Mouse (Mus musculus) testis, adult 2 months (tissue): ENCODE data around the gene Cideb. TPM values are rescaled to one million over a fixed set of nuclear protein-coding genes. Genes with fewer than 3 reads are reported as not detected.
"Not testable (repeated sequence)": the region's sequence is repeated elsewhere in the genome, so short reads cannot be mapped to it uniquely, and the experiment has no call there.

Experiments used
- H3K27ac ChIP-seq: fragments of 200-500 bp; 2 replicates; pipeline ENCODE4 v1.5.1; 2012; ENCODE audit warnings: low read depth, low read length; ENCODE audit not compliant: control insufficient read depth, insufficient read depth
- H3K27me3 ChIP-seq: fragments of 200-500 bp; 2 replicates; pipeline ENCODE4 v1.6.1; 2012; ENCODE audit warnings: mild to moderate bottlenecking, low read length, moderate library complexity; ENCODE audit not compliant: control insufficient read depth, insufficient read depth
- H3K36me3 ChIP-seq: fragments of 200-500 bp; 2 replicates; pipeline ENCODE4 v1.6.1; 2012; ENCODE audit warnings: mild to moderate bottlenecking, low read length; ENCODE audit not compliant: control insufficient read depth, insufficient read depth
- H3K4me1 ChIP-seq: fragments of 200-500 bp; 2 replicates; pipeline ENCODE4 v1.6.1; 2012; ENCODE audit warnings: low read length; ENCODE audit not compliant: control insufficient read depth, insufficient read depth
- H3K4me3 ChIP-seq: fragments of 200-500 bp; 2 replicates; pipeline ENCODE4 v1.5.1; 2012; ENCODE audit warnings: low read depth, mild to moderate bottlenecking, low read length, moderate library complexity, mixed read lengths; ENCODE audit not compliant: control insufficient read depth
- CTCF ChIP-seq: fragments of 200-500 bp; IDR thresholded peaks from 2 replicates; pipeline ENCODE4 v1.5.1; 2012; ENCODE audit warnings: low read depth, mild to moderate bottlenecking, inconsistent platforms, low read length, moderate library complexity; ENCODE audit not compliant: control insufficient read depth, insufficient read depth, insufficient replicate concordance
- POLR2A ChIP-seq: fragments of 200-500 bp; IDR thresholded peaks from 2 replicates; pipeline ENCODE4 v1.6.1; 2012; ENCODE audit warnings: low read depth, mild to moderate bottlenecking, inconsistent platforms, low read length, moderate library complexity; ENCODE audit not compliant: control insufficient read depth
- polyA plus RNA-seq: library from polyadenylated mRNA; depleted of rRNA; stranded (reverse); fragments of >200 nt; gene quantifications from 2 replicates; pipeline ENCODE4 v1.2.3, GENCODE M21; 2012

The Cideb gene
- polyA plus RNA-seq, 1 experiment, result not detected

GRCm38 (mm10) chr14:55763166-55763565, 4.9 kb upstream of the Cideb start:
- Histone ChIP-seq H3K27ac (no peak overlapping the region), H3K4me1 (peaks cover 8% of the 10 kb centered on the region), H3K4me3 (no peak overlapping the region), H3K27me3 (no peaks in the 10 kb centered on the region), H3K36me3 (no peaks in the 10 kb centered on the region)
- TF ChIP-seq CTCF, result no peak
- TF ChIP-seq POLR2A, result no peak

- no peak for TF ChIP-seq POLR2A
- TF ChIP-seq CTCF, result no peak
- no peak overlapping the region for H3K27ac ChIP-seq
- peaks cover 2% of the 10 kb centered on the region for H3K4me1 ChIP-seq
- H3K27me3 ChIP-seq, result no peaks in the 10 kb centered on the region
- H3K36me3 ChIP-seq, result no peaks in the 10 kb centered on the region
- H3K4me3 ChIP-seq, result peak overlapping the region; percentile 53
These were observed 4.0 kb upstream of the Cideb start for GRCm38 (mm10) chr14:55762001-55762821.

GRCm38 (mm10) chr14:55761163-55761562, 2.9 kb upstream of the Cideb start, which contains the start of gene Ltb4r2:
Gene Ltb4r2 (plus strand): TSS chr14:55761428.
- TF ChIP-seq CTCF, result no peak
- H3K4me3 ChIP-seq, result peak within 1 kb of the TSS; percentile 53
- H3K36me3 ChIP-seq, result no peaks in the 10 kb centered on the region
- no peak within 1 kb of the TSS for H3K27ac ChIP-seq
- no peaks in the 10 kb centered on the region for H3K27me3 ChIP-seq
- H3K4me1 ChIP-seq, result peaks cover 2% of the 10 kb centered on the region

- H3K27ac ChIP-seq, H3K36me3 ChIP-seq, H3K4me1 ChIP-seq, H3K4me3 ChIP-seq, H3K27me3 ChIP-seq: not testable (repeated sequence)
- TF ChIP-seq CTCF, result peak; percentile 68; the same call in 1 of the 2 replicates
These were observed 1.9 kb upstream of the Cideb start for GRCm38 (mm10) chr14:55760156-55760555.

- no peak overlapping the region for H3K4me3 ChIP-seq
- no peak overlapping the region for H3K27ac ChIP-seq
- no peak for TF ChIP-seq POLR2A
- TF ChIP-seq CTCF, result no peak
- peaks cover 4% of the 10 kb centered on the region for H3K36me3 ChIP-seq
- H3K4me1 ChIP-seq, result no peaks in the 10 kb centered on the region; the same call in none of the 2 replicates
- no peaks in the 10 kb centered on the region for H3K27me3 ChIP-seq
These were observed 692 bp downstream of the Cideb start for GRCm38 (mm10) chr14:55757566-55757965.

- Histone ChIP-seq H3K4me3 (peak overlapping the region; percentile 96), H3K36me3 (no peaks in the 10 kb centered on the region; the same call in none of the 2 replicates), H3K27me3 (no peaks in the 10 kb centered on the region), H3K4me1 (peaks cover 11% of the 10 kb centered on the region), H3K27ac (no peak overlapping the region)
- TF ChIP-seq POLR2A, result no peak
These were observed 11.0 kb downstream of the Cideb start for GRCm38 (mm10) chr14:55747051-55747847.

GRCm38 (mm10) chr14:55745861-55746237, 12.4 kb downstream of the Cideb start:
- Histone ChIP-seq H3K27ac (peak overlapping the region; percentile 86), H3K36me3 (no peaks in the 10 kb centered on the region; the same call in none of the 2 replicates), H3K4me3 (peak overlapping the region; percentile 96)

More at GRCm38 (mm10) chr14:55745861-55746237, 12.4 kb downstream of the Cideb start:
- H3K27me3 ChIP-seq, result no peaks in the 10 kb centered on the region
- no peak for TF ChIP-seq POLR2A
- no peak for TF ChIP-seq CTCF
- peaks cover 11% of the 10 kb centered on the region for H3K4me1 ChIP-seq
